Mouse (Mus musculus) limb, embryonic 11.5 days (tissue): Measurements from ENCODE around the gene Ppfibp1. TPM values are rescaled to one million over a fixed set of nuclear protein-coding genes. Genes with fewer than 3 reads are reported as not detected.

Source experiments
- ATAC-seq: fragments of 200-750 bp; cut with Nextera tagmentation; 2 replicates; pipeline ENCODE4 v1.8.0; 2017; ENCODE audit warnings: low read depth; ENCODE audit not compliant: insufficient number of reproducible peaks, low FRiP score, low TSS enrichment
- DNase-seq: peaks from one replicate; pipeline ENCODE4 v3.0.0-alpha.2; 2015; ENCODE audit warnings: low spot score
- H3K27ac ChIP-seq: fragments of 300-500 bp; sonication (generic); replicated peaks from 2 replicates; pipeline ENCODE4 v1.5.1; 2014; ENCODE audit warnings: low read depth, mild to moderate bottlenecking, low read length
- H3K27me3 ChIP-seq: fragments of 300-500 bp; sonication (generic); 2 replicates; pipeline ENCODE4 v1.6.1; 2014; ENCODE audit warnings: mild to moderate bottlenecking, low read length, mixed read lengths; ENCODE audit not compliant: control insufficient read depth, insufficient read depth
- H3K36me3 ChIP-seq: fragments of 300-500 bp; sonication (generic); 2 replicates; pipeline ENCODE4 v1.6.1; 2014; ENCODE audit warnings: mild to moderate bottlenecking, low read length, moderate library complexity, mixed read lengths; ENCODE audit not compliant: control insufficient read depth, insufficient read depth
- H3K4me1 ChIP-seq: fragments of 300-500 bp; sonication (generic); 2 replicates; pipeline ENCODE4 v1.6.1; 2014; ENCODE audit warnings: low read length, mixed read lengths; ENCODE audit not compliant: control insufficient read depth, insufficient read depth
- H3K4me2 ChIP-seq: fragments of 300-500 bp; sonication (generic); 2 replicates; pipeline ENCODE4 v1.6.1; 2014; ENCODE audit warnings: low read depth, mild to moderate bottlenecking, moderate library complexity; ENCODE audit not compliant: severe bottlenecking
- H3K4me3 ChIP-seq: fragments of 300-500 bp; sonication (generic); 2 replicates; pipeline ENCODE4 v1.5.1; 2014; ENCODE audit warnings: low read depth, low read length
- H3K9ac ChIP-seq: fragments of 300-500 bp; sonication (generic); 2 replicates; pipeline ENCODE4 v1.6.1; 2014; ENCODE audit warnings: mild to moderate bottlenecking, low read length
- H3K9me3 ChIP-seq: fragments of 300-500 bp; sonication (generic); 2 replicates; pipeline ENCODE4 v1.6.1; 2016; ENCODE audit warnings: low read length; ENCODE audit not compliant: control insufficient read depth
- WGBS: fragments of 180-500 bp; shearing (Covaris S2); extraction: QIAGEN DNeasy Blood & Tissue Kit; methylation state at CpG from one replicate; pipeline ENCODE4 v1.1.7; 2014; 5-methylcytosine and 5-hydroxymethylcytosine counted together
- polyA plus RNA-seq: library from polyadenylated mRNA; unstranded; fragments of >200 nt; fragmentation: Nextera tagmentation; extraction: Ambion mirVana; gene quantifications from 2 replicates; pipeline ENCODE4 v1.2.1, GENCODE M21; 2014

The Ppfibp1 gene
- polyA plus RNA-seq, 1 experiment from 2014 or later: 44.4 TPM

DNA sequence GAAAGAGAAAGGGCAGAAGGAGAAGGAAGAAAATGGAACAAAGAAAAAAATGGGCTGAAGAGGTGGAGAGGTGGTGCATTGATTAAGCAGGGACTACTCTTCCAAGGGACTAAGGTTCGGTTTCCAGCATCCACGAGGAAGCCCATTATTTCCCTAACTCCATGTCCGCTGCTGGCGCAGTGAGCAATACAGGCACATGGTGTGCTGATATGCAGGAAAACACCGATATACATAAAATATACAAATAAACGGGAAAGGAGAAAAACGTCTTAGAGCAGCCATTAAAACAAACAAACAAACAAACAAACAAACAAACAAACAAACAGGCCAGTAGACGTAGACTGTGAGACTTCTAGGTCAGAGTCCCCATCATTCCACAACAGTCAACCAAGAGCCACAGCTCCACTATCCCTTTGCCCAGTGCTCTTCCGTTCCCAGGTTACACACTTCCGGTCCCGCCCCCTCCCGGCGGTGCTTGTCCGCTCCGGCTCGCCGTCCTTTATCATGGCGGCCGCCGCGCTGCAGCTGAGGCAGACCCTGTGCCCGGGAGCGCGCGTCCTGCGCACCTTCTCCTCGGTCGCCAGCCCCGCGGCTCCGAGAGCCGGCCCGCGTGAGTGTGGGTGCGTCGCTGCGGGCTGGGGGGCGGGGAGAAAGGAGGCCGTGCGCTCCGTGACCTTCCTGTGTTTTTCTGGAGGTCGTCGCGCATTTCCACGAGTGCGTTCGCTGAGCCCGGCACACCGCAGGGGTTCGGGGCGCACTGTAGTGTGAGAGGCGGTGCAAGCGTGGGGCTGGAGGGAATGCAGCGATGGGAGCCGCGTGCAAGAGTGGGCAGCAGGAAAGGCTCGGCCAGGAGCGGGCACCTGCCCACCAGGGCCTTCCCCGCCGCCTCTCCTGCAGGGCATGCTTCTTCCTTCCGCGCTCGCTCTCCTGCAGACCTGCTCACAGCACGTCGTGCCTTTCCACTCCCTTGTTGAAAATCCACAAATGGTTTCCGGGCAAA lies 154.3 kb downstream of the Ppfibp1 start, which contains the start of gene Mrps35:
Gene Mrps35, plus strand, starts transcription at position 474 of the 1,000 bp plus-strand sequence.
- DNase-seq (peak; percentile 96), ATAC-seq (peak; percentile 98)
- Histone ChIP-seq H3K4me1 (peaks cover 7% of the 10 kb centered on the region), H3K4me2 (peak within 1 kb of the TSS; percentile 46), H3K36me3 (no peaks in the 10 kb centered on the region), H3K4me3 (peak within 1 kb of the TSS; percentile 77), H3K9me3 (no peaks in the 10 kb centered on the region), H3K27ac (peak within 1 kb of the TSS; percentile 38; the same call in 1 of the 2 replicates), H3K27me3 (no peaks in the 10 kb centered on the region), H3K9ac (peak within 1 kb of the TSS; percentile 91)
- 4% methylated on average over 63 of the region's 66 CpGs for WGBS

DNA sequence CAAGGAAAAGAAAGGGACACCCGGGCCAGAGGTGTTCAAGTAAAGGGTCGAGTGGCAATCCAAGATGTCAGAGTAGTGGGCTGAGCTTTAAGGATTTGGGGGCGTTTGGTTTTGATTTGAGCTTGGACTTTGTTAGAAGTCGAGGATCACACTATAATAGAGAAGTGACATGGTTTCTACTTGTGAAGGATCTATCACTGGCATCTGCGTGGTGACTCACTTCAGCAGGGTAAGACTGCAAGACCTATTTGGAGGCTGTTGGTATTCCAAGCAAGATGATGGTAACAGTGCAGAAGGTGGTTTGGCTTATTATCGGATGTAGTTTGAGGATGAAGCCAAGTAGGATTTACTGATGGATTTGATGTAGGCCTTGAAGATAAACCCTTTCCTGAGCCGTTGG lies 155.3 kb downstream of the Ppfibp1 start:
- Histone ChIP-seq H3K4me3 (peak overlapping the region; percentile 77), H3K36me3 (peaks cover 5% of the 10 kb centered on the region), H3K9ac (peak overlapping the region; percentile 91), H3K4me1 (peaks cover 7% of the 10 kb centered on the region), H3K27ac (no peak overlapping the region), H3K27me3 (no peaks in the 10 kb centered on the region), H3K4me2 (peak overlapping the region; percentile 46), H3K9me3 (no peaks in the 10 kb centered on the region)
- WGBS: 55% methylated on average over 7 of the region's 7 CpGs
- DNase-seq (no peak), ATAC-seq (no peak)

DNA sequence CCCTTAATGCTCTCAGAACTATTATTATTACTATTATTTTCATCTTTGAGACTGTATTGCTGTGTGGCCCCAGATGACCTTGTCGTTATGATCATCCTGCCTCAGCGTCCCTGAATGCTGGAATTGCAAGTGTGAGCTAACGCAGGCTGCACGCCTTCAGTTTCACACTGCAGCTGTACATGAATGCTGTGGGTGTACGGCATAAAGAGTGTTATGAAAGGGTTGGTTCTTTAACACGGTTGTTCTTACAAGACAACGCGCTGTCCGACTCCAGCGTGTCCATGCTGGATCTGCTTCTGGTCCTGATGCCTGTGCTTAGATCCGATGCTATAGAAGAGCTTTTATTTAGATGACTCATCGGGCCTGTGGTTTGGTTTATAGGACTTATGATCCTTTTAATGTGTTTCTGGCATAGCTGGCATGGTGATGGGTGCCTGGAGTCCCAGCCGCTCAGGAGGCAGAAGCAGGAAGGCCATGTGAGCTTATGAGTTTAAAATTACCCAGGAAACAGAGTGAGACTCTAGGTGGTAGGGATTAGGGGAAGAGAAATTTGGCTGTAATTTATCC lies 161.0 kb downstream of the Ppfibp1 start:
- H3K9ac ChIP-seq: no peak overlapping the region
- no peak overlapping the region for H3K4me2 ChIP-seq
- peaks cover 10% of the 10 kb centered on the region for H3K36me3 ChIP-seq
- no peak for DNase-seq
- H3K27ac ChIP-seq: no peak overlapping the region
- no peaks in the 10 kb centered on the region for H3K9me3 ChIP-seq
- H3K4me3 ChIP-seq: no peak overlapping the region
- H3K4me1 ChIP-seq: no peaks in the 10 kb centered on the region
- H3K27me3 ChIP-seq: no peaks in the 10 kb centered on the region
- ATAC-seq: no peak
- 95% methylated on average over 13 of the region's 13 CpGs for whole genome bisulfite sequencing

DNA sequence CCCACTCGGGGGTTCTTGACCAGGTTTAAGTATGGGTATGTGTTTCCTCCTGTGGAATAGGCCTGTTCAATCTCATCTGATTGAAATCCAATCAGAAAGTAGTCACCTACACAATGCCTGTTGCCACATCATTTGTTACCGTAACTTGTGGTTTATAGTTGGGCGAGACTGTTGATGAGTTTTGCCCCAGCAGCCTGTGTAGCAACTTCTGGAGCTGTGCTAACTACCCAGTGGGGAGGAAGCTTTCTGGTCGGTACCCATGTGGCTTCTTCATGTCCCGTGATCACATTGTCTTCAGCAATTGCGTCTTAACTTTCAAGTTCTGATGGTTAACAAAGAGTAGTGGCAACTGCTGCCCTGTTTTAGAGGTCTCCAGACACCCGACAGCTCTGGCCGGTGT lies 163.4 kb downstream of the Ppfibp1 start:
- H3K9ac ChIP-seq: no peak overlapping the region
- H3K27me3 ChIP-seq: no peaks in the 10 kb centered on the region
- no peak for DNase-seq
- ATAC-seq: no peak
- no peaks in the 10 kb centered on the region for H3K9me3 ChIP-seq
- H3K36me3 ChIP-seq: peaks cover 15% of the 10 kb centered on the region
- no peak overlapping the region for H3K4me3 ChIP-seq
- no peak overlapping the region for H3K27ac ChIP-seq
- no peaks in the 10 kb centered on the region for H3K4me1 ChIP-seq
- no peak overlapping the region for H3K4me2 ChIP-seq
- WGBS: 95% methylated on average over 8 of the region's 8 CpGs

DNA sequence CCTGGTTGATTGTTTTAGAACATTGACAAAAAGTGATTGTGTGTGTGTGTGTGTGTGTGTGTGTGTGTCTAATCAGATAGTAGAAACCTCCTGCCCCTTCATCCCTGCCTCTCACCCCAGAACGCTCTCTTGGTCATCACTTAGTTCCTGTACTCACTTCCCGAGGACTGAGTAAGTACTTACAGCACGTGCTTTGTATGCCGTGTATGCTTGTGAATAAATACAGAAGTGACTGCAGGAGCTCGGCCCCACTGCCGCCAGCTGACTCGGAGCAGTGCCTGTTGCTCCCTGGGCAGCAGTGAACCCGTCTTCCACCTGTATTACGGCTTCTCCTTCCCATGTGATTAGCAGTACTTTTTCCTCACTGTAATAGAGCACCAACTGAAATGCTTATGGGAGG lies 164.2 kb downstream of the Ppfibp1 start:
- no peak overlapping the region for H3K4me3 ChIP-seq
- WGBS: 94% methylated on average over 9 of the region's 9 CpGs
- ATAC-seq: no peak

DNA sequence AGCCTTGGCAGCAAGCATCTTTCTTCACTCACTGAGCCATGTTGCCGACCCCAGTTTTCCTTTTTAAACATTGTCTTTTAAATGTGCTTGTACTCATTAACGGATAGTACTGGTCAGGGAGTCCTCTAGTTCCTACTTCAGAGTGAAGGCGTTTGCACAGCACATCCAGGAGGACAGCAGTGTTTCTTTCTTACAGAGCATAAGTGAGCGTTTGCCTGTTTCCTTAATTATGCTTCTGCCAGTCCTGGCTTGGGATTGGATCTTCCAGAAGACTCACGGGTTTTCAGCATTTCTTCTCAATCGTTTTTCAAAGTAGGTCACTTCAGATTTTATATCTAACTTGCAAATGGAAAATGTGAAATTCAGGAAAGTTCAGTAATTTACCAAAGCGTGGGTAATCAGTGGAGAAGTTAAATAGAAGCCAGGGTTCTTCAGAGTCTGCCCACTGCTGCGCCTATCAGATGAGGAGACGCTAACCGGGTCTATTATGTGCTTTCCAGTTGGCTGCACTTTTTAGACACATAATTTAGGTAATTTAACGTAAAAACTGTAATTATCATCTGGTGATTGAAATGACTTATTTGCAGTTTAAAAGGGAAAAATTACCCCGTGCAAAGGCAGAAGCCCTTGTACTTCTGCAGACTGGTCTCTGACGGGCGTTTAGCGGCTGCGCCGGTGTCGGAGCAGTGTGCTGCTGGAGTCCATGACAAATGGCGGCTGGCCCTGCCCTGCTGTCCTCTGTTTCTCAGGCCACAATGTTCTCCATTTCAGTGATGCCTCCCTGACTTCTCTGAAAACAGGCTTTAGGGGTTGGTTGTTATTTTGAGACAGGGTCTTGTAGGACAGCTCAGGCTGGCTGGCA lies 165.7 kb downstream of the Ppfibp1 start:
- no peak overlapping the region for H3K4me2 ChIP-seq
- no peaks in the 10 kb centered on the region for H3K4me1 ChIP-seq
- peaks cover 8% of the 10 kb centered on the region for H3K36me3 ChIP-seq
- no peak overlapping the region for H3K27ac ChIP-seq
- H3K27me3 ChIP-seq: no peaks in the 10 kb centered on the region
- ATAC-seq: no peak
- no peak for DNase-seq
- no peaks in the 10 kb centered on the region for H3K9me3 ChIP-seq
- WGBS: 93% methylated on average over 19 of the region's 19 CpGs
- no peak overlapping the region for H3K4me3 ChIP-seq
- H3K9ac ChIP-seq: no peak overlapping the region

More for the DNA sequence above, 164.2 kb downstream of the Ppfibp1 start:
- H3K9ac ChIP-seq: no peak overlapping the region
- peaks cover 15% of the 10 kb centered on the region for H3K36me3 ChIP-seq
- no peaks in the 10 kb centered on the region for H3K27me3 ChIP-seq
- H3K4me1 ChIP-seq: no peaks in the 10 kb centered on the region
- H3K4me2 ChIP-seq: no peak overlapping the region
- no peak overlapping the region for H3K27ac ChIP-seq
- H3K9me3 ChIP-seq: no peaks in the 10 kb centered on the region
- no peak for DNase-seq

DNA sequence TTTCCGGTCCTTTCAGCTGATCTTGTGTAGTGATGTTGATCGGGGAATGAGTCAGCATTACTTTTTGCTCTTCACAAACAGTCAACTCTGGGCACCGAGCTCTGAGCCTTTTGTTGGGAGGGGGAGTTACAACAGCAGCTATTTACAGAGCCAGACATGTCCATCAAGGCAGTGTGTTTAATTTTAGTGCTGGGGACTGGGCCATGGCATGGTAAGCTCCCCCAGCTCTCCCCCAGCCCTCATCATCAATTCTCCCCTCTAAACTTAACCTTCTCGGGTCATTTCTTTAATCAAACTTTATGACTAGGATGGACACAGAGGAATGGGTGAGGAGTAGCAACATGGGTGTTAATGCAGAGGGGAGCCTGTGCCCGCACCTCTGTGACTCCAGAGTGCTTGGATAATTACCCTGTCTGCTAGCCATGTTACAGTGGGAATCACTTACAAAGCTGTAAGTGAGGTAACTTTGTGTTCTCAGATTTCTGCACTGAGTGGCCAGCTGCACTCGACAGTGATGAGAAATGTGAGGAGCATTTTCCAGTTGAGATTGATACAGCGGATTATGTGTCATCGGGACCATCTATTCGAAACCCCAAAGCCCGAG lies 167.2 kb downstream of the Ppfibp1 start:
- Histone ChIP-seq H3K27me3 (no peaks in the 10 kb centered on the region), H3K36me3 (peaks cover 9% of the 10 kb centered on the region), H3K4me1 (no peaks in the 10 kb centered on the region), H3K9me3 (no peaks in the 10 kb centered on the region), H3K27ac (no peak overlapping the region), H3K4me2 (no peak overlapping the region), H3K4me3 (no peak overlapping the region), H3K9ac (no peak overlapping the region)
- 90% methylated on average over 10 of the region's 10 CpGs for WGBS
- ATAC-seq (no peak), DNase-seq (no peak)

DNA sequence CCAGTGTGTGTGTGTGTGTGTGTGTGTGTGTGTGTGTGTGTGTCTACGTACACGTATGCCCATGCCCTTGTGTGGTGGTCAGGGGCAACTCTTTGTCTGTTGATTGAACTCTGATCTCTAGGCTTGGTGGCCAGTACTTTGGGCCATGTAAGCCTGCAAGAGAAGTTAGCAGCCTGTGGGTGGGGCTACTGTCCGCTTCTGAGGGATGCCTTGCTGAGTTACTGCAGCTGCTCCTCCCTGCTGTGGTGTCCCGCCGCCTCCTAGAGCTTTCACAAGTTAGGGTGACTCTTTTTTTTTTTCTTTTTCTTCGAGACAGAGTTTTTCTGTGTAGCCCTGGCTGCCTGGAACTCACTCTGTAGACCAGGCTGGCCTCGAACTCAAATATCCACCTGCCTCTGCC lies 171.0 kb downstream of the Ppfibp1 start:
- ATAC-seq (no peak), DNase-seq (no peak)
- no peaks in the 10 kb centered on the region for H3K9me3 ChIP-seq
- no peak overlapping the region for H3K27ac ChIP-seq
- no peaks in the 10 kb centered on the region for H3K4me1 ChIP-seq
- WGBS: 63% methylated on average over 7 of the region's 7 CpGs
- H3K9ac ChIP-seq: no peak overlapping the region
- H3K4me3 ChIP-seq: no peak overlapping the region
- H3K36me3 ChIP-seq: peaks cover 11% of the 10 kb centered on the region
- no peaks in the 10 kb centered on the region for H3K27me3 ChIP-seq
- H3K4me2 ChIP-seq: no peak overlapping the region
